Mouse (Mus musculus): ENCODE measurements around the gene Hbs1l. TPM values are rescaled to one million over a fixed set of nuclear protein-coding genes. Genes with fewer than 3 reads are reported as not detected.
"Not testable (repeated sequence)": the region's sequence is repeated elsewhere in the genome, so short reads cannot be mapped to it uniquely, and the experiment has no call there.

Gene Hbs1l
- polyA plus RNA-seq, 1 experiment: 11.9 TPM

DNA sequence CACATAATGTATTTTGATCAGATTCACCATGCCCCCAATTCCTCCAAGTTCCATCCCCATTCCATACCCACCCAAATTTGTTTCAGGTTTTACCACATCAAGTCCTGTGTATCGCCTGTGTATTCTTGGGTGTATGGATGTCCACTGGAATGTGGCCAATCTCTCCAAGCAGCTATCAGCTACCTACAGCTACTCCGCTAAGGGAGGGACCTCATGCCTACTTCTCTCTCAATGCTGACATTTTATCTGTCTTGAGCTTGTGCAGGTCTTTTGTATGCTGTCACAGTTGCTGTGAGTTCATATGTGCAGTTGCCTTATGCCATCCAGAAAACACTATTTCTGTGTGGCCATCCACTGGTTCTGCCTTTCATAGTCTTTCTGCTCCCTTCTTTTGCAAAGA lies 97.6 kb downstream of the Hbs1l start:
- no peak for TF ChIP-seq GATA1 (IDR thresholded peaks at IDR 0.05; ENCODE audit: borderline replicate concordance, low read length)
- no peak for TF ChIP-seq FLI1 (IDR thresholded peaks at IDR 0.05; ENCODE audit: low read length)
- Histone ChIP-seq H3K27me3 (replicated peaks) (peaks cover 15% of the 10 kb centered on the region), H3K36me3 (replicated peaks; ENCODE audit: low read length) (no peaks in the 10 kb centered on the region), H3K9me3 (peaks cover 5% of the 10 kb centered on the region; the same call in 1 of the 2 replicates), H3K4me1 (peaks cover 6% of the 10 kb centered on the region; the same call in 1 of the 2 replicates), H3K4me3 (replicated peaks) (no peak overlapping the region)

GRCm38 (mm10) chr10:21395426-21396139 lies 99.8 kb downstream of the Hbs1l start:
- Histone ChIP-seq H3K4me3 (replicated peaks) (no peak overlapping the region), H3K4me1 (peaks cover 17% of the 10 kb centered on the region), H3K27me3 (replicated peaks) (peaks cover 18% of the 10 kb centered on the region), H3K9me3 (peaks cover 5% of the 10 kb centered on the region; the same call in 1 of the 2 replicates), H3K36me3 (replicated peaks; ENCODE audit: low read length) (no peaks in the 10 kb centered on the region)
- TF ChIP-seq GATA1 (IDR thresholded peaks at IDR 0.05; ENCODE audit: borderline replicate concordance, low read length) (no peak), FLI1 (IDR thresholded peaks at IDR 0.05; ENCODE audit: low read length) (no peak)

DNA sequence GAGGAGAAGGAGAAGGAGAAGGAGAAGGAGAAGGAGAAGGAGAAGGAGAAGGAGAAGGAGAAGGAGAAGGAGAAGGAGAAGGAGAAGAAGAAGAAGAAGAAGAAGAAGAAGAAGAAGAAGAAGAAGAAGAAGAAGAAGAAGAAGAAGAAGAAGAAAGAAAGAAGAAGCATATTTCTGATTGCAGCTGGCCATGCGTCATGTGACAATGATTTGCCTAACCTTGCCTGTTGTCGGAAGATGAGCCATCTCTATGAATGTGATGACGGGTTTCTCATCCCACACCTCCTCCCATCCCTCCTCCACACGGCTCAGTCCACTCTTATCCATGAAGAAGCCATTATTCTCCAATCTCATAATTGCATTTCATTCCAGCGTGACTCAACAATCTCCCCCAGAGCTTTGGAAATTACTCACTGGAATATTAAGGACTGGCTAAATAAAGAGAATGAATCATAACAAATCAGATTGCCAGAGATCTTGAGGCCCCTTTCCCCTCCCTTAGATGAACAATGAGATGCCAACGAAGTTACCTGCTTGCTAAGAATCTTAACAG lies 103.2 kb downstream of the Hbs1l start:
- H3K9me3 ChIP-seq; H3K36me3 ChIP-seq (replicated peaks; ENCODE audit: low read length); H3K4me3 ChIP-seq (replicated peaks): not testable (repeated sequence)
- Histone ChIP-seq H3K4me1 (peaks cover 18% of the 10 kb centered on the region), H3K27me3 (replicated peaks) (peaks cover 17% of the 10 kb centered on the region)

DNA sequence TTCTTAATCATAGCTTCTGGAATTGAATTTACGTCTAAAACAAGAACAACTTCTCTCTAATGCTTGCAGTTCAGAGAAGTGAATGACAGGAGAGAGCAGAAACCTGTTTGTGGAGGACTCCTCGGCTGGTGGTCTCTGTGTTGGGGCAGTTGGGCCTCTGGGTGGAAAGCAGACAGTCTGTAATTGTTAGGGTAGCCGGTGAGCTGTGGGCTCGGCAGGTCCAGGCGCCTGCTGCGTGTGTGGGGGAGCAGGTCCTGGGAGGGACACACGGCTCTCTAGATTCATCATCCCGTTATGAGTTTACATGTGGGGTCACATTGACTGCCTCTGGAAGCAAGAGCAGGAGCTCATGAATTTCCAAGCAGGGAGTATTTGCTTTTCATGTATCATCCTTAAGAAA lies 103.8 kb downstream of the Hbs1l start:
- no peak for TF ChIP-seq GATA1 (IDR thresholded peaks at IDR 0.05; ENCODE audit: borderline replicate concordance, low read length)
- Histone ChIP-seq H3K36me3 (replicated peaks; ENCODE audit: low read length) (no peaks in the 10 kb centered on the region), H3K27me3 (replicated peaks) (peaks cover 22% of the 10 kb centered on the region), H3K9me3 (peaks cover 5% of the 10 kb centered on the region; the same call in 1 of the 2 replicates), H3K4me1 (peaks cover 18% of the 10 kb centered on the region), H3K4me3 (replicated peaks) (no peak overlapping the region)

GRCm38 (mm10) chr10:21400031-21400430 lies 104.3 kb downstream of the Hbs1l start:
- H3K27me3 ChIP-seq (replicated peaks): peaks cover 22% of the 10 kb centered on the region
- no peak overlapping the region for H3K4me3 ChIP-seq (replicated peaks)
- peaks cover 18% of the 10 kb centered on the region for H3K4me1 ChIP-seq
- no peaks in the 10 kb centered on the region for H3K36me3 ChIP-seq (replicated peaks; ENCODE audit: low read length)
- TF ChIP-seq GATA1 (IDR thresholded peaks at IDR 0.05; ENCODE audit: borderline replicate concordance, low read length) (no peak), FLI1 (IDR thresholded peaks at IDR 0.05; ENCODE audit: low read length) (no peak)
- H3K9me3 ChIP-seq: peaks cover 5% of the 10 kb centered on the region; the same call in 1 of the 2 replicates

- Histone ChIP-seq H3K9me3 (peaks cover 5% of the 10 kb centered on the region; the same call in 1 of the 2 replicates), H3K27me3 (replicated peaks) (peaks cover 22% of the 10 kb centered on the region)
- no peak for TF ChIP-seq FLI1 (IDR thresholded peaks at IDR 0.05; ENCODE audit: low read length)
- no peak for TF ChIP-seq GATA1 (IDR thresholded peaks at IDR 0.05; ENCODE audit: borderline replicate concordance, low read length)
Measured at GRCm38 (mm10) chr10:21400453-21400852, 104.7 kb downstream of the Hbs1l start.

GRCm38 (mm10) chr10:21401259-21401658 lies 105.5 kb downstream of the Hbs1l start:
- TF ChIP-seq GATA1 (IDR thresholded peaks at IDR 0.05; ENCODE audit: borderline replicate concordance, low read length) (no peak), FLI1 (IDR thresholded peaks at IDR 0.05; ENCODE audit: low read length) (no peak)
- peaks cover 12% of the 10 kb centered on the region for H3K4me1 ChIP-seq

More at GRCm38 (mm10) chr10:21400453-21400852, 104.7 kb downstream of the Hbs1l start:
- H3K36me3 ChIP-seq (replicated peaks; ENCODE audit: low read length): no peaks in the 10 kb centered on the region
- no peak overlapping the region for H3K4me3 ChIP-seq (replicated peaks)
- H3K4me1 ChIP-seq: peaks cover 15% of the 10 kb centered on the region

GRCm38 (mm10) chr10:21404822-21405221 lies 109.0 kb downstream of the Hbs1l start:
- Histone ChIP-seq H3K4me3 (replicated peaks) (no peak overlapping the region), H3K36me3 (replicated peaks; ENCODE audit: low read length) (no peaks in the 10 kb centered on the region), H3K27me3 (replicated peaks) (peaks cover 21% of the 10 kb centered on the region), H3K4me1 (peaks cover 9% of the 10 kb centered on the region), H3K9me3 (peaks cover 14% of the 10 kb centered on the region)
- no peak for TF ChIP-seq GATA1 (IDR thresholded peaks at IDR 0.05; ENCODE audit: borderline replicate concordance, low read length)
- TF ChIP-seq FLI1 (IDR thresholded peaks at IDR 0.05; ENCODE audit: low read length): no peak

More at GRCm38 (mm10) chr10:21401259-21401658, 105.5 kb downstream of the Hbs1l start:
- Histone ChIP-seq H3K36me3 (replicated peaks; ENCODE audit: low read length) (no peaks in the 10 kb centered on the region), H3K27me3 (replicated peaks) (peaks cover 24% of the 10 kb centered on the region), H3K9me3 (peaks cover 10% of the 10 kb centered on the region; the same call in 1 of the 2 replicates), H3K4me3 (replicated peaks) (no peak overlapping the region)

GRCm38 (mm10) chr10:21405707-21406534 lies 110.1 kb downstream of the Hbs1l start:
- Histone ChIP-seq H3K4me1 (no peaks in the 10 kb centered on the region), H3K9me3 (peaks cover 14% of the 10 kb centered on the region), H3K36me3 (replicated peaks; ENCODE audit: low read length) (no peaks in the 10 kb centered on the region), H3K4me3 (replicated peaks) (no peak overlapping the region), H3K27me3 (replicated peaks) (peaks cover 19% of the 10 kb centered on the region)
- TF ChIP-seq GATA1 (IDR thresholded peaks at IDR 0.05; ENCODE audit: borderline replicate concordance, low read length) (no peak), FLI1 (IDR thresholded peaks at IDR 0.05; ENCODE audit: low read length) (no peak)

All from megakaryocyte, embryonic 14.5 days (primary cell).